Mouse (Mus musculus) CH12.LX (cell line): ENCODE results near the gene Lyzl6.

Experiments used
- BHLHE40 ChIP-seq: IDR thresholded peaks from 2 replicates; pipeline ENCODE4 v1.6.1; 2011; ENCODE audit warnings: mild to moderate bottlenecking, low read depth, low read length, improper control_type of control experiment
- CTCF ChIP-seq, 2 experiments: IDR thresholded peaks in 1 of 2; conservative IDR thresholded peaks in 1 of 2; 2 replicates each; pipeline ENCODE4 v1.5.1; 2011 to 2012; ENCODE audit warnings: low read depth in 2 of 2, low read length in 2 of 2, improper control_type of control experiment in 1 of 2, inconsistent platforms in 1 of 2, mild to moderate bottlenecking in 1 of 2, moderate library complexity in 1 of 2
- E2F4 ChIP-seq: IDR thresholded peaks from 2 replicates; pipeline ENCODE4 v1.6.1; 2011; ENCODE audit warnings: low read depth, low read length, improper control_type of control experiment; ENCODE audit not compliant: insufficient replicate concordance
- ETS1 ChIP-seq: conservative IDR thresholded peaks from 2 replicates; pipeline ENCODE4 v1.6.1; 2012; ENCODE audit warnings: low read depth, mild to moderate bottlenecking, inconsistent platforms, low read length, improper control_type of control experiment, moderate library complexity
- GABPA ChIP-seq: IDR thresholded peaks from 2 replicates; pipeline ENCODE4 v1.6.1; 2012; ENCODE audit warnings: low read depth, low read length, improper control_type of control experiment, inconsistent platforms; ENCODE audit not compliant: insufficient replicate concordance
- KAT2A ChIP-seq: IDR thresholded peaks from 2 replicates; pipeline ENCODE4 v1.6.1; 2012; ENCODE audit warnings: low read length, improper control_type of control experiment, inconsistent platforms; ENCODE audit not compliant: insufficient replicate concordance
- MAX ChIP-seq: IDR thresholded peaks from 2 replicates; pipeline ENCODE4 v1.6.1; 2011; ENCODE audit warnings: low read length, improper control_type of control experiment
- MYC ChIP-seq: IDR thresholded peaks from 2 replicates; pipeline ENCODE4 v1.6.1; 2011; ENCODE audit warnings: low read depth, mild to moderate bottlenecking, improper control_type of control experiment, low read length
- SMC3 ChIP-seq: IDR thresholded peaks from 2 replicates; pipeline ENCODE4 v1.6.1; 2011; ENCODE audit warnings: low read depth, low read length, improper control_type of control experiment

DNA sequence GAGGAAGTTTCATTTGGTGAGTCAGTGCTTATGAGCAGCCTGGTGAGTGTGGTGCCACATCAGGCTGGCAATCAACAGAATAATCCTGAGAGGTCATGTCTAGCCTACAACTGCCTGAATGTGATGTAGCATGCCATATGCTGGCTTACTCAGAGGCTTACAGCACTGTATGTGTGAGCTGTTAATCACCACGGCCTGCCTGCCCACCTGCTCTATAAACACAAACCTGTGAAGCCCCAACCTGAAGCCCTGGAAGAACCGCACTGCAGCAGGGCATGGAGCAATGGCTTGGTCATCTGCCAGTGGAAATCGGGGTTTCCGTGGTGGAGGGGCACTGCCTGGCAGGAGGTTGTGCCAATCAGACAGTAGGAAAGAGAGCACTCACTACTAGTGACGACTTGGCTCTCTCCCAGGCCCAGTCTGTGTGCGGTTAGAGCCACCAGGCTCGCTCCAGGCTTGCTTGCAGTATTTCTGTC is 46.6 kb upstream of the Lyzl6 start:
- TF ChIP-seq KAT2A (no peak), E2F4 (no peak), ETS1 (no peak), CTCF (conservative IDR thresholded peaks at IDR 0.05 in 1 of 2, IDR thresholded peaks at IDR 0.05 in 1 of 2; ENCODE audit: low read depth in 2 of 2, low read length in 2 of 2) (no peak), MAX (no peak), MYC (no peak), GABPA (no peak), BHLHE40 (no peak), SMC3 (no peak)
